Mouse (Mus musculus) activated CD4-positive, CD25-positive, alpha-beta regulatory T cell, adult 4 months (primary cell): ENCODE measurements around the gene Phactr4. TPM values are rescaled to one million over a fixed set of nuclear protein-coding genes. Genes with fewer than 3 reads are reported as not detected.
A peak's percentile ranks its signal among the peaks of the same experiment; 100 is the strongest.

Experiments used
- ATAC-seq: one replicate; pipeline ENCODE4 v1.8.0; 2017
- polyA plus RNA-seq, 2 experiments: library from polyadenylated mRNA; unstranded; fragments of 100-300 nt; shearing (Covaris generic); gene quantifications; one replicate each; pipeline ENCODE4 v1.2.1; 2017

The Phactr4 gene
- polyA plus RNA-seq, 2 experiments from 2014 or later: 3.8 to 4.7 TPM

- ATAC-seq: no peak
Measured at GRCm38 (mm10) chr4:132367480-132368201, 54.6 kb downstream of the Phactr4 start.

- ATAC-seq: no peak
Measured at GRCm38 (mm10) chr4:132365450-132366060, 56.7 kb downstream of the Phactr4 start.

- peak; percentile 72 for ATAC-seq
Measured at GRCm38 (mm10) chr4:132363487-132363886, 58.8 kb downstream of the Phactr4 start.

- no peak for ATAC-seq
Measured at GRCm38 (mm10) chr4:132359510-132359909, 62.8 kb downstream of the Phactr4 start.

GRCm38 (mm10) chr4:132356170-132356569 lies 66.1 kb downstream of the Phactr4 start:
- ATAC-seq: no peak

GRCm38 (mm10) chr4:132355403-132355802 lies 66.9 kb downstream of the Phactr4 start:
- no peak for ATAC-seq

- ATAC-seq: no peak
Measured at GRCm38 (mm10) chr4:132354571-132354970, 67.7 kb downstream of the Phactr4 start.

- peak; percentile 94 for ATAC-seq
Measured at GRCm38 (mm10) chr4:132353481-132353885, 68.8 kb downstream of the Phactr4 start, which contains the start of gene Rcc1. Rcc1 (minus strand) TSS chr4:132353605.

- no peak for ATAC-seq
Measured at GRCm38 (mm10) chr4:132352739-132353138, 69.5 kb downstream of the Phactr4 start.

- no peak for ATAC-seq
Measured at GRCm38 (mm10) chr4:132351401-132351800, 70.9 kb downstream of the Phactr4 start.

- ATAC-seq: no peak
Measured at GRCm38 (mm10) chr4:132350854-132351253, 71.4 kb downstream of the Phactr4 start.

- no peak for ATAC-seq
Measured at GRCm38 (mm10) chr4:132350123-132350740, 72.1 kb downstream of the Phactr4 start.

- ATAC-seq: no peak
Measured at GRCm38 (mm10) chr4:132349495-132350122, 72.7 kb downstream of the Phactr4 start.

- no peak for ATAC-seq
Measured at GRCm38 (mm10) chr4:132346661-132347060, 75.6 kb downstream of the Phactr4 start.

- ATAC-seq: no peak
Measured at GRCm38 (mm10) chr4:132346261-132346660, 76.0 kb downstream of the Phactr4 start.

- ATAC-seq: no peak
Measured at GRCm38 (mm10) chr4:132345843-132346212, 76.5 kb downstream of the Phactr4 start.

- peak; percentile 86 for ATAC-seq
Measured at GRCm38 (mm10) chr4:132345135-132345842, 77.0 kb downstream of the Phactr4 start.

- ATAC-seq: peak; percentile 30
Measured at GRCm38 (mm10) chr4:132344403-132345134, 77.7 kb downstream of the Phactr4 start.

- no peak for ATAC-seq
Measured at GRCm38 (mm10) chr4:132341451-132341850, 80.8 kb downstream of the Phactr4 start.

- ATAC-seq: no peak
Measured at GRCm38 (mm10) chr4:132338943-132339342, 83.3 kb downstream of the Phactr4 start.

- ATAC-seq: no peak
Measured at GRCm38 (mm10) chr4:132332880-132333279, 89.4 kb downstream of the Phactr4 start.

GRCm38 (mm10) chr4:132331960-132332359 lies 90.3 kb downstream of the Phactr4 start:
- ATAC-seq: no peak
